Comparison of ENCODE assay signal across 27 mouse cellular contexts in the genomic region with DNA sequence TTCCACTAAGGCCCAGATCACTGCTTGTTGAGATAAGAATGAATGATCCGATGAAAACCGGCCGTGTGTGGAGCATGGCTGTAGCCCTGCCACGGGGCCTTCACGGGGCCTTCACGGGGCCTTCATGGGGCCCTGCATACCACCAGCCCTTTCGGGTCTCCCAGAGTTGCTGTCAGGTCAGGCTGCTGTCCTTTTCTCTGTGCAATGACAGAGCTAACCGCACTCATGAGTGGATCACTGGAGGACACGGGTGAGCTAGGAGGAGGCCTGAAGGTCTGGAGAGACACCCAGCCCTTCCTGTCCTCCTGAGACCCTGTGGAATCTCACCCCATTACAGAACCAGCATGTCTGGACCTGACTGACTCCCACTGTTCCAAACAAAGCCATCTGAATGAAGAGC. TPM values are rescaled to one million over a fixed set of nuclear protein-coding genes. Genes with fewer than 3 reads are reported as not detected.
"Had no signal": no experiment of that assay in that cellular context is flagged by ENCODE, and none has a peak within 500 bp of the region (broad histone marks: within the 10 kb centered on the region; RNA-seq: fewer than 3 reads in every experiment).

No protein-coding gene starts in this region.

- H3K4me3 ChIP-seq: gastrocnemius, adult 2 months; heart, adult 2 months; heart, embryonic 12.5 days; hindbrain, embryonic 10.5 days; hindbrain, embryonic 12.5 days; intestine, embryonic 15.5 days; layer of hippocampus, adult 2 months; left cerebral cortex, adult 2 months; limb, embryonic 13.5 days; limb, embryonic 15.5 days; liver, embryonic 12.5 days had no signal

- H3K36me3 ChIP-seq: heart, embryonic 12.5 days; hindbrain, embryonic 10.5 days; hindbrain, embryonic 12.5 days; intestine, embryonic 15.5 days; limb, embryonic 13.5 days; limb, embryonic 15.5 days; liver, embryonic 12.5 days had no signal

- H3K27me3 ChIP-seq: hindbrain, embryonic 12.5 days; intestine, embryonic 15.5 days; limb, embryonic 13.5 days; limb, embryonic 15.5 days; liver, embryonic 12.5 days had no signal

- H3K9me3 ChIP-seq: heart, embryonic 12.5 days; hindbrain, embryonic 10.5 days; hindbrain, embryonic 12.5 days; intestine, embryonic 15.5 days; limb, embryonic 13.5 days; limb, embryonic 15.5 days; liver, embryonic 12.5 days had no signal

- DNase-seq: gastrocnemius, adult 2 months; gastrocnemius, postnatal 10 days; gastrocnemius, postnatal 25 days; heart, adult 2 months; heart, postnatal 14 days; heart, postnatal 4 days; kidney, adult 18-20 months; kidney, adult 8-10 months; kidney, postnatal 10 days; kidney, postnatal 25 days; kidney, postnatal 4 days had no signal

- H3K4me1 ChIP-seq: intestine, embryonic 15.5 days; liver, embryonic 12.5 days had no signal

- H3K27ac ChIP-seq: gastrocnemius, adult 2 months; heart, adult 2 months; hindbrain, embryonic 10.5 days; hindbrain, embryonic 12.5 days; hindbrain, embryonic 14.5 days; intestine, embryonic 15.5 days; layer of hippocampus, adult 2 months; left cerebral cortex, adult 2 months; limb, embryonic 13.5 days; limb, embryonic 15.5 days; liver, embryonic 12.5 days; liver, embryonic 14.5 days had no signal

RNA-seq across cellular contexts. Expression of gene Ccdc121, which starts 6.8 kb away (rescaled TPM):
- total RNA-seq: gastrocnemius, adult 2 months; gastrocnemius, postnatal 10 days; gastrocnemius, postnatal 25 days; gastrocnemius, postnatal 4 days; granulocyte monocyte progenitor cell, adult 5-6 weeks; heart, adult 2 months; heart, postnatal 14 days; heart, postnatal 4 days; liver, adult 2 months had no signal
- polyA plus RNA-seq: hindbrain, embryonic 12.5 days; inflammation-experienced regulatory T-cells, adult 6 months; intestine, embryonic 15.5 days; intestine, postnatal 0 days; liver, adult 2 months; liver, embryonic 12.5 days; liver, embryonic 14.5 days had no signal

RNA-seq across cellular contexts. Expression of gene Dnah14, which starts 58.3 kb away (rescaled TPM):
- total RNA-seq: gastrocnemius, adult 2 months; heart, adult 2 months; heart, postnatal 4 days; liver, adult 2 months had no signal
- polyA plus RNA-seq: heart, adult 2 months; liver, adult 2 months had no signal
